Mouse (Mus musculus) megakaryocyte, embryonic 14.5 days (primary cell): ENCODE results near the gene Prune2.

Experiments
- FLI1 ChIP-seq: IDR thresholded peaks from 2 replicates; pipeline ENCODE4 v1.6.1; 2012; ENCODE audit warnings: low read length, inconsistent platforms, mixed read lengths
- GATA1 ChIP-seq: IDR thresholded peaks from 3 replicates; pipeline ENCODE4 v1.6.1; 2012; ENCODE audit warnings: mixed read lengths, low read length, inconsistent platforms, borderline replicate concordance

- TF ChIP-seq GATA1 (no peak), FLI1 (no peak)
These were observed 108.5 kb downstream of the Prune2 start for GRCm38 (mm10) chr19:17064421-17064820.
